Comparison of ENCODE assay signal across 8 mouse cellular contexts in the genomic region with DNA sequence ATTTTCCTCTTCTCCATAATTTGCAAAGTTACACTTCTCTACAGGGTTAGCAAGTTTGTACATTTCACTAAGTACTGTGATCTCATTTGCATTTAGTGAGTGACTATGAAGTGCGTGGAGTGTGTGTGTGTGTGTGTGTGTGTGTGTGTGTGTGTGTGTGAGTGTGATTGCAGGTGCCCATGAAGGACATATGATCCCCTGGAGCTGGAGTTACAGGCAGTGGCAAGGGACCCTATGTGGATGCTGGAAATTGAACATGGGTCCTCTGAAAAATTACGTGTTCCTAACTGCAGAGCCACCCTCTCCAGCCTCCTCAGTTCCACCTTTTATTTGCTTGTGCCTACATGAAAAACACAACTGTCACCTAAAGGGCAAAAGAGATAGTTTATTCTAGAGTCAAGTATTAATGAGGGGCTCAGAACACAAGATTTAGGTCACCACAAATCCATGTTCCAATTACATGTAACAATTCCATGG. TPM values are rescaled to one million over a fixed set of nuclear protein-coding genes. Genes with fewer than 3 reads are reported as not detected.
A peak's percentile ranks its signal among the peaks of the same experiment; 100 is the strongest.
DNase-seq lines count a peak whose midpoint lies in the region; ATAC-seq and TF ChIP-seq lines count a peak whose summit lies in the region.

No protein-coding gene starts in this region.

- ATAC-seq in embryonic facial prominence, embryonic 13.5 days (ENCODE audit: insufficient number of reproducible peaks, insufficient read depth, low FRiP score, low TSS enrichment, low read depth) = peak; percentile 34; the same call in 1 of the 2 replicates
- ATAC-seq in hindbrain, postnatal 0 days = no peak; the same call in 1 of the 2 replicates
- peak; percentile 38 for ATAC-seq in midbrain, postnatal 0 days (ENCODE audit: low FRiP score)

- H3K36me3 ChIP-seq in embryonic facial prominence, embryonic 13.5 days = peaks cover 28% of the 10 kb centered on the region
- peaks cover 14% of the 10 kb centered on the region; the same call in 1 of the 2 replicates for H3K36me3 ChIP-seq in hindbrain, postnatal 0 days (ENCODE audit: insufficient read depth, low read length)
- H3K36me3 ChIP-seq in midbrain, postnatal 0 days (ENCODE audit: insufficient read depth, low read length) = peaks cover 13% of the 10 kb centered on the region

- no peak for DNase-seq in layer of hippocampus, adult 2 months (ENCODE audit: low spot score in 2 of 2)
- no peak for DNase-seq in layer of hippocampus, postnatal 14 days (ENCODE audit: low spot score in 2 of 2)
- no peak for DNase-seq in hindbrain, postnatal 0 days (ENCODE audit: low spot score)
- DNase-seq in midbrain, postnatal 0 days (ENCODE audit: low spot score) = no peak
- DNase-seq in right cerebral cortex, postnatal 36 days (ENCODE audit: low spot score in 2 of 2) = no peak
- no peak for DNase-seq in cerebellum, adult 11 months
- DNase-seq in left cerebral cortex, postnatal 36 days (ENCODE audit: low spot score in 2 of 2) = no peak

- no peaks in the 10 kb centered on the region for H3K27me3 ChIP-seq in embryonic facial prominence, embryonic 13.5 days
- no peaks in the 10 kb centered on the region for H3K27me3 ChIP-seq in hindbrain, postnatal 0 days (ENCODE audit: insufficient read depth, low read length)
- no peaks in the 10 kb centered on the region for H3K27me3 ChIP-seq in midbrain, postnatal 0 days (ENCODE audit: insufficient read depth, low read length)

- H3K4me2 ChIP-seq in embryonic facial prominence, embryonic 13.5 days = peak overlapping the region; percentile 74
- H3K4me2 ChIP-seq in hindbrain, postnatal 0 days (ENCODE audit: low read depth, low read length) = peak overlapping the region; percentile 79
- H3K4me2 ChIP-seq in midbrain, postnatal 0 days (ENCODE audit: low read depth, low read length, poor library complexity, severe bottlenecking) = peak overlapping the region; percentile 71

- no peaks in the 10 kb centered on the region for H3K9me3 ChIP-seq in embryonic facial prominence, embryonic 13.5 days
- H3K9me3 ChIP-seq in hindbrain, postnatal 0 days (ENCODE audit: low read length) = no peaks in the 10 kb centered on the region
- H3K9me3 ChIP-seq in midbrain, postnatal 0 days (ENCODE audit: low read length) = no peaks in the 10 kb centered on the region

- no peak overlapping the region for H3K9ac ChIP-seq in embryonic facial prominence, embryonic 13.5 days
- H3K9ac ChIP-seq in hindbrain, postnatal 0 days (replicated peaks; ENCODE audit: low read length) = peak overlapping the region; percentile 69; the same call in 1 of the 2 replicates
- H3K9ac ChIP-seq in midbrain, postnatal 0 days (replicated peaks; ENCODE audit: low read length, poor library complexity, severe bottlenecking) = no peak overlapping the region

- 34% methylated on average over 2 of the region's 2 CpGs for WGBS in embryonic facial prominence, embryonic 13.5 days
- WGBS in hindbrain, postnatal 0 days = 47% methylated on average over 2 of the region's 2 CpGs
- 40% methylated on average over 2 of the region's 2 CpGs for WGBS in midbrain, postnatal 0 days

- H3K4me1 ChIP-seq in embryonic facial prominence, embryonic 13.5 days = peaks cover 9% of the 10 kb centered on the region
- 0 out of 2 replicates have a peak, but pooled peaks cover 7% of the 10 kb centered on the region for H3K4me1 ChIP-seq in hindbrain, postnatal 0 days (ENCODE audit: insufficient read depth, low read length)
- H3K4me1 ChIP-seq in midbrain, postnatal 0 days (ENCODE audit: insufficient read depth, low read length) = peaks cover 8% of the 10 kb centered on the region; the same call in 1 of the 2 replicates

- intact Hi-C loops in left cerebral cortex, postnatal 36 days (cut with DNase I) = no loop called here

- no peak overlapping the region; the same call in 1 of the 2 replicates for H3K27ac ChIP-seq in layer of hippocampus, adult 2 months
- H3K27ac ChIP-seq in embryonic facial prominence, embryonic 13.5 days = no peak overlapping the region
- H3K27ac ChIP-seq in hindbrain, postnatal 0 days = no peak overlapping the region
- H3K27ac ChIP-seq in midbrain, postnatal 0 days (ENCODE audit: low read depth, low read length) = no peak overlapping the region

- peak overlapping the region; percentile 61 for H3K4me3 ChIP-seq in layer of hippocampus, adult 2 months
- peak overlapping the region; percentile 85 for H3K4me3 ChIP-seq in embryonic facial prominence, embryonic 13.5 days
- H3K4me3 ChIP-seq in hindbrain, postnatal 0 days (ENCODE audit: low read length) = peak overlapping the region; percentile 90
- peak overlapping the region; percentile 88 for H3K4me3 ChIP-seq in midbrain, postnatal 0 days (ENCODE audit: low read depth, low read length)

- TF ChIP-seq CTCF in layer of hippocampus, adult 2 months (conservative IDR thresholded peaks at IDR 0.05) = no peak
- TF ChIP-seq CTCF in hindbrain, postnatal 0 days (IDR thresholded peaks at IDR 0.05; ENCODE audit: low read depth) = no peak
- no peak for TF ChIP-seq CTCF in midbrain, postnatal 0 days (IDR thresholded peaks at IDR 0.05)

RNA-seq across cellular contexts. Expression of gene Mrpl19, which starts 0.3 kb away (rescaled TPM):
- total RNA-seq in layer of hippocampus, adult 2 months (2021) = 10 to 100 TPM; 33.2 to 35.3 TPM
- total RNA-seq in layer of hippocampus, postnatal 14 days (2021) = 10 to 100 TPM; 27.9 to 37.3 TPM
- 42.1 and 59.7 TPM in 2 replicates for polyA plus RNA-seq in embryonic facial prominence, embryonic 13.5 days (2015; fragmentation: Nextera tagmentation; extraction: Ambion mirVana)
- total RNA-seq in hindbrain, postnatal 0 days (2014; rRNA removed) = 4.3 and 5.2 TPM in 2 replicates
- polyA plus RNA-seq in hindbrain, postnatal 0 days (2015; fragmentation: Nextera tagmentation; extraction: Ambion mirVana) = 31.9 and 36.4 TPM in 2 replicates
- total RNA-seq in midbrain, postnatal 0 days (2014; rRNA removed) = 8.2 and 10.4 TPM in 2 replicates
- 38.2 and 38.9 TPM in 2 replicates for polyA plus RNA-seq in midbrain, postnatal 0 days (2015; fragmentation: Nextera tagmentation; extraction: Ambion mirVana)
- total RNA-seq in left cerebral cortex, postnatal 36 days (2021) = 10 to 100 TPM; 31.4 to 43.3 TPM

RNA-seq across cellular contexts. Expression of gene Gcfc2, which starts 42.6 kb away (rescaled TPM):
- total RNA-seq in layer of hippocampus, adult 2 months (2021) = 10 to 100 TPM; 14.4 to 18.0 TPM
- 10 to 100 TPM; 14.0 to 14.8 TPM for total RNA-seq in layer of hippocampus, postnatal 14 days (2021)
- 13.7 and 17.4 TPM in 2 replicates for polyA plus RNA-seq in embryonic facial prominence, embryonic 13.5 days (2015; fragmentation: Nextera tagmentation; extraction: Ambion mirVana)
- 9.5 and 9.8 TPM in 2 replicates for total RNA-seq in hindbrain, postnatal 0 days (2014; rRNA removed)
- 5.2 and 6.5 TPM in 2 replicates for polyA plus RNA-seq in hindbrain, postnatal 0 days (2015; fragmentation: Nextera tagmentation; extraction: Ambion mirVana)
- 13.7 and 16.8 TPM in 2 replicates for total RNA-seq in midbrain, postnatal 0 days (2014; rRNA removed)
- 3.3 and 4.9 TPM in 2 replicates for polyA plus RNA-seq in midbrain, postnatal 0 days (2015; fragmentation: Nextera tagmentation; extraction: Ambion mirVana)
- total RNA-seq in left cerebral cortex, postnatal 36 days (2021) = 10 to 100 TPM in 1 of 2 experiments, 1 to 10 TPM in 1; 6.4 to 12.4 TPM
